Mouse (Mus musculus) CH12.LX (cell line): ENCODE results near the gene Olfm4. TPM values are rescaled to one million over a fixed set of nuclear protein-coding genes. Genes with fewer than 3 reads are reported as not detected.
A peak's percentile ranks its signal among the peaks of the same experiment; 100 is the strongest.

Experiments
- DNase-seq: peaks from one replicate; pipeline ENCODE4 v3.0.0-alpha.2; 2013; ENCODE audit errors: extremely low read depth
- H3K27ac ChIP-seq: 2 replicates; pipeline ENCODE4 v1.5.1; 2012; ENCODE audit warnings: low read depth, mild to moderate bottlenecking, control low read depth, moderate library complexity; ENCODE audit not compliant: insufficient read depth
- H3K27me3 ChIP-seq: replicated peaks from 2 replicates; pipeline ENCODE3; 2012; ENCODE audit warnings: inconsistent platforms
- H3K36me3 ChIP-seq, 2 experiments: replicated peaks in 1 of 2; 2 replicates each; pipeline versions ENCODE3 to v1.6.1; 2012; ENCODE audit warnings: inconsistent platforms in 1 of 2, low read length in 1 of 2, mild to moderate bottlenecking in 1 of 2, mixed read lengths in 1 of 2, moderate library complexity in 1 of 2; ENCODE audit not compliant: control insufficient read depth in 1 of 2, insufficient read depth in 1 of 2
- H3K4me1 ChIP-seq, 2 experiments: 2 replicates each; pipeline ENCODE4 v1.6.1; 2012; ENCODE audit warnings: inconsistent platforms in 1 of 2, moderate library complexity in 1 of 2; ENCODE audit not compliant: insufficient read depth in 2 of 2, control insufficient read depth in 1 of 2
- H3K4me2 ChIP-seq: 2 replicates; pipeline ENCODE4 v1.6.1; 2012; ENCODE audit warnings: low read depth, mild to moderate bottlenecking, control low read depth; ENCODE audit not compliant: poor library complexity, insufficient read depth, severe bottlenecking
- H3K4me3 ChIP-seq, 3 experiments: fragments of 150-350 bp in 1 of 3; sonication (generic) in 1 of 3; replicated peaks in 1 of 3; 2 replicates each; pipeline versions ENCODE3 to v1.5.1; 2011 to 2012; ENCODE audit warnings: low read depth in 2 of 3, low read length in 2 of 3, mild to moderate bottlenecking in 2 of 3, moderate library complexity in 2 of 3, control low read depth in 1 of 3, improper control_type of control experiment in 1 of 3, inconsistent platforms in 1 of 3, mixed read lengths in 1 of 3; ENCODE audit not compliant: poor library complexity in 1 of 3
- H3K79me2 ChIP-seq: replicated peaks from 2 replicates; pipeline ENCODE4 v1.6.1; 2012; ENCODE audit warnings: mild to moderate bottlenecking, moderate library complexity; ENCODE audit not compliant: control insufficient read depth, poor library complexity, insufficient read depth, severe bottlenecking; ENCODE audit errors: extremely low read depth
- H3K9ac ChIP-seq: 2 replicates; pipeline ENCODE4 v1.6.1; 2012; ENCODE audit warnings: low read depth, mild to moderate bottlenecking, control low read depth, moderate library complexity; ENCODE audit not compliant: insufficient read depth
- H3K9me3 ChIP-seq: replicated peaks from 2 replicates; pipeline ENCODE3; 2012; ENCODE audit warnings: low read length, inconsistent platforms, mixed read lengths
- BHLHE40 ChIP-seq: IDR thresholded peaks from 2 replicates; pipeline ENCODE4 v1.6.1; 2011; ENCODE audit warnings: mild to moderate bottlenecking, low read depth, low read length, improper control_type of control experiment
- CHD2 ChIP-seq: IDR thresholded peaks from 2 replicates; pipeline ENCODE4 v1.6.1; 2011; ENCODE audit warnings: low read length, improper control_type of control experiment
- CTCF ChIP-seq, 2 experiments: IDR thresholded peaks in 1 of 2; conservative IDR thresholded peaks in 1 of 2; 2 replicates each; pipeline ENCODE4 v1.5.1; 2011 to 2012; ENCODE audit warnings: low read depth in 2 of 2, low read length in 2 of 2, improper control_type of control experiment in 1 of 2, inconsistent platforms in 1 of 2, mild to moderate bottlenecking in 1 of 2, moderate library complexity in 1 of 2
- ELF1 ChIP-seq: IDR thresholded peaks from 2 replicates; pipeline ENCODE4 v1.6.1; 2014; ENCODE audit warnings: low read depth, mild to moderate bottlenecking, inconsistent platforms, low read length, improper control_type of control experiment
- EP300 ChIP-seq: IDR thresholded peaks from 2 replicates; pipeline ENCODE4 v1.6.1; 2011; ENCODE audit warnings: low read length, improper control_type of control experiment
- ETS1 ChIP-seq: conservative IDR thresholded peaks from 2 replicates; pipeline ENCODE4 v1.6.1; 2012; ENCODE audit warnings: low read depth, mild to moderate bottlenecking, inconsistent platforms, low read length, improper control_type of control experiment, moderate library complexity
- IRF4 ChIP-seq: IDR thresholded peaks from 2 replicates; pipeline ENCODE4 v1.6.1; 2014; ENCODE audit warnings: low read depth, mild to moderate bottlenecking, inconsistent platforms, low read length, improper control_type of control experiment
- JUND ChIP-seq: conservative IDR thresholded peaks from 2 replicates; pipeline ENCODE4 v1.6.1; 2011; ENCODE audit warnings: low read depth, low read length, improper control_type of control experiment
- MAX ChIP-seq: IDR thresholded peaks from 2 replicates; pipeline ENCODE4 v1.6.1; 2011; ENCODE audit warnings: low read length, improper control_type of control experiment
- MAZ ChIP-seq: IDR thresholded peaks from 2 replicates; pipeline ENCODE4 v1.6.1; 2012; ENCODE audit warnings: low read depth, mild to moderate bottlenecking, inconsistent platforms, low read length, improper control_type of control experiment, moderate library complexity
- MEF2A ChIP-seq: IDR thresholded peaks from 2 replicates; pipeline ENCODE4 v1.6.1; 2014; ENCODE audit warnings: low read depth, mild to moderate bottlenecking, inconsistent platforms, low read length, improper control_type of control experiment, borderline replicate concordance
- MYC ChIP-seq: IDR thresholded peaks from 2 replicates; pipeline ENCODE4 v1.6.1; 2011; ENCODE audit warnings: low read depth, mild to moderate bottlenecking, improper control_type of control experiment, low read length
- NELFE ChIP-seq: IDR thresholded peaks from 2 replicates; pipeline ENCODE4 v1.6.1; 2011; ENCODE audit warnings: low read depth, low read length, improper control_type of control experiment
- NRF1 ChIP-seq: IDR thresholded peaks from 2 replicates; pipeline ENCODE4 v1.6.1; 2014; ENCODE audit warnings: low read depth, mild to moderate bottlenecking, inconsistent platforms, low read length, improper control_type of control experiment, moderate library complexity
- POLR2A ChIP-seq: IDR thresholded peaks from 2 replicates; pipeline ENCODE4 v1.6.1; 2011; ENCODE audit warnings: low read depth, mild to moderate bottlenecking, improper control_type of control experiment, low read length
- RCOR1 ChIP-seq: conservative IDR thresholded peaks from 2 replicates; pipeline ENCODE4 v1.6.1; 2012; ENCODE audit warnings: low read depth, mild to moderate bottlenecking, inconsistent platforms, low read length, improper control_type of control experiment
- TBP ChIP-seq: conservative IDR thresholded peaks from 2 replicates; pipeline ENCODE4 v1.6.1; 2011; ENCODE audit warnings: low read depth, low read length, improper control_type of control experiment
- TCF12 ChIP-seq: IDR thresholded peaks from 2 replicates; pipeline ENCODE4 v1.6.1; 2014; ENCODE audit warnings: low read depth, mild to moderate bottlenecking, inconsistent platforms, low read length, improper control_type of control experiment
- UBTF ChIP-seq: IDR thresholded peaks from 2 replicates; pipeline ENCODE4 v1.6.1; 2012; ENCODE audit warnings: low read depth, mild to moderate bottlenecking, inconsistent platforms, low read length, improper control_type of control experiment, moderate library complexity
- USF1 ChIP-seq: IDR thresholded peaks from 2 replicates; pipeline ENCODE4 v1.6.1; 2014; ENCODE audit warnings: low read depth, mild to moderate bottlenecking, inconsistent platforms, low read length, improper control_type of control experiment
- USF2 ChIP-seq: conservative IDR thresholded peaks from 2 replicates; pipeline ENCODE4 v1.6.1; 2011; ENCODE audit warnings: low read depth, low read length, improper control_type of control experiment
- ZMIZ1 ChIP-seq: IDR thresholded peaks from 2 replicates; pipeline ENCODE4 v1.6.1; 2012; ENCODE audit warnings: low read depth, mild to moderate bottlenecking, inconsistent platforms, low read length, improper control_type of control experiment
- ZNF384 ChIP-seq: IDR thresholded peaks from 2 replicates; pipeline ENCODE4 v1.6.1; 2012; ENCODE audit warnings: low read depth, low read length, improper control_type of control experiment, inconsistent platforms
- dilution Hi-C: fragments of 300-500 bp; cut with MboI; formaldehyde crosslinking; loops from 2 replicates; pipeline ENCODE4 v1.14.3; 2020; ENCODE audit warnings: low sequenced_read_pairs; ENCODE audit not compliant: extremely low pct_unique_long_range_greater_than_20kb, extremely low pct_ligation_motif_present
- in situ Hi-C: fragments of 300-500 bp; cut with MboI; formaldehyde crosslinking; loops from 3 replicates; pipeline ENCODE4 v1.14.3; 2019; ENCODE audit warnings: low sequenced_read_pairs, low pct_ligation_motif_present, low pct_unique_long_range_greater_than_20kb, mixed read lengths
- polyA plus RNA-seq: library from polyadenylated mRNA; unstranded; fragments of >175 nt; gene quantifications from 2 replicates; pipeline ENCODE4 v1.2.1, GENCODE M21; 2012; ENCODE audit warnings: low read depth; ENCODE audit not compliant: insufficient read length
- total RNA-seq, 2 experiments: library from RNA; depleted of rRNA; stranded (reverse); fragments of 300-350 nt in 1 of 2; fragments of >200 nt in 1 of 2; gene quantifications; 2 replicates each; pipeline ENCODE4 v1.2.3; 2012 to 2014

The Olfm4 gene
- total and polyA plus RNA-seq, 3 experiments, result 6.8 to 24.9 (median 13.8) TPM

- Histone ChIP-seq H3K4me2 (peak overlapping the region; percentile 72), H3K4me1 (peaks cover 11 to 31% of the 10 kb centered on the region in 2 experiments), H3K4me3 (peak overlapping the region; percentile 36 to 57 (median 41)), H3K79me2 (no peaks in the 10 kb centered on the region), H3K9ac (peak overlapping the region; percentile 27; the same call in 1 of the 2 replicates), H3K27me3 (no peaks in the 10 kb centered on the region), H3K9me3 (no peaks in the 10 kb centered on the region), H3K36me3 (peaks cover 0 to 10% of the 10 kb centered on the region in 2 experiments), H3K27ac (peak overlapping the region; percentile 17; the same call in 1 of the 2 replicates)
- dilution Hi-C loops, result no loop called here
- in situ Hi-C loops, result no loop called here
- TF ChIP-seq NRF1 (no peak), ZMIZ1 (peak; percentile 55; the same call in 1 of the 2 replicates), ZNF384 (no peak), MEF2A (peak; percentile 77; the same call in 1 of the 2 replicates), EP300 (peak; percentile 77), IRF4 (peak; percentile 68; the same call in 1 of the 2 replicates), ELF1 (peak; percentile 75), USF2 (peak; percentile 62), RCOR1 (no peak; the same call in 1 of the 2 replicates), UBTF (no peak), TBP (peak; percentile 86), ETS1 (0 out of 2 replicates have a peak, but pooled peaks have one; percentile 5), TCF12 (0 out of 2 replicates have a peak, but pooled peaks have one; percentile 38), CHD2 (no peak), MAZ (no peak), JUND (no peak), POLR2A (peak; percentile 62), MYC (peak; percentile 39; the same call in 1 of the 2 replicates), NELFE (peak; percentile 39; the same call in 1 of the 2 replicates), CTCF (conservative IDR thresholded peaks at IDR 0.05 in 1 of 2, IDR thresholded peaks at IDR 0.05 in 1 of 2; ENCODE audit: low read depth in 2 of 2, low read length in 2 of 2) (no peak), USF1 (peak; percentile 80), BHLHE40 (peak; percentile 51), MAX (peak; percentile 88)
- peak; percentile 89 for DNase-seq
These were observed 16.2 kb downstream of the Olfm4 start for GRCm38 (mm10) chr14:80000110-80000531.
